Mouse (Mus musculus): Measurements from ENCODE around the gene Ralgps2.

The Ralgps2 gene

DNA sequence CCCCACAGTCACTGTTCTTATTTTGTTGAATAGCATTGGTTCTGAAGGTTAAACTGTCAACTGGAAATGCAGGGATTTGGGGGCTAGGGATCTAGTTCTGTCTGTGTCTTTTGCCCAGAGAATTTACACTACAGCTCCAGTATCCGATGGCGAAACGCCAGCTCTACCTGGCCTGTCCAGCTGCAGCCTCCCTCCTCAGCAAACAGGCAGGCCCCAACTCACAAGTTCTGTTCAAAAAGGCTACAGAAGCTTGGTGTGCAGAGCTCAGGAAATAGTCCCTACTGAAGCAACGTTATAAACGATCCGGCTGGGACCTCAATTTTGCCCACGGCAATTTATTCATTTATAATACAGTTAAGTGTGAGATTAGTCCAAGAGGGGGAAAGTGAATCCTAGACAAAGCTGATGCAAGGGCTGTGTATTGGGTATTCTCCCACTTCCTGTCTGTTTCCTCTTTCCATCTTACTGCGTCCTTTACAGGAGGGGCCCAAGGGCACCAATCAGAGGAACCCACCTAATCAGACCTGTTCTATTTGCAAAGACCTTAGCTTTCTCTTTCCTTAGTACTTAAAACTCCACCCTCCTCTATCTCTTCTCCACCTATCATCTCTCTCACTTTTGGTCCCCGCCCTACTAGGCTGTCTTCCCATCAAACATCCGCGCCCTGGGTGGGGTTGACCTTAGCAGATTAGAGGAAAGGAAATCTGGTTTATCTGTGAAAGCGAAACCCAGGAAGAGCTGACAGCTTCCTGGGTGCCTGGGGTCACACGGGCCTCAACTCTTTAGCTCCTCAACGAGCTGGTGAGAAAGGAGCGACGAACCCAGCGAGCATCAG lies 16.7 kb upstream of the Ralgps2 start:
- DNase-seq (ENCODE audit: extremely low read depth, low read depth), result peak; percentile 23

DNA sequence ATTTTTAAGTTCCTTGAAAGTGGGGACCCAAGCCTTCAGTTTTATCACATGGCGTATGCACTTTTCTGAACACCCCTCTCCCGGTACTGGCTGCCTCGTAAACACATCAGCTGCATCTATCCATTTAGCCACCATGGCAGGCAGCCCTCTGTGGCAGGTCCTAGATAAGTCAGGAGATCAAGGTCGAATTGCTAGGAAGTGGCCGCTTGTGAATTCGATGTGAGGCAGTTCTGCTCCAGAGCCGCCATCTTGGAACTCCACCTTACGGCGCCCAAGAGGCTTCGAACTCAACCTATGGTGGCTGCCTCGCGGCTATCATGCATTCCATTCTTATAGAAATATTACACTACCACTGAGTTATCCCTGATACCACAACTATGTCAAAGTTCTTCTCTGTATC lies 14.8 kb upstream of the Ralgps2 start:
- no peak for DNase-seq (ENCODE audit: extremely low read depth, low read depth)

DNA sequence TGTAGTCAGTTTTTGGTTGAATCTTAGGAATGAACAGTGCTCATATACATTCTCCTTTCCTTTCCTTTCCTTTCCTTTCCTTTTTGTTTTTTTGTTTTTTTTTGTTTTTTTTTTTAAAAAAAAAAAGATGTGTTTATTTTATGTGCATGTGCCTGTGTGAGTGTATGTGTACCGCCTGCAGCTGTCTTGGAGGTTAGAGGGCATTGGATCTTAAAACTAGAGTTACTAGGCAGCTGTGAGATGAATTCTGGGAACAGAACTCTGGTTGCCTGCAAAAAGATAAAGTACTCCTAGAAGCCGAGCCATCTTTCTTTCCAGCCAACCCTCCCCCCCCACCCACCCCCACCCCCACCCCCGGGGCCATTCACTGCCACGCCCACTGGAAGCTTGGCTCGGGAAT lies 10.9 kb upstream of the Ralgps2 start:
- DNase-seq (ENCODE audit: extremely low read depth, low read depth), result no peak

DNA sequence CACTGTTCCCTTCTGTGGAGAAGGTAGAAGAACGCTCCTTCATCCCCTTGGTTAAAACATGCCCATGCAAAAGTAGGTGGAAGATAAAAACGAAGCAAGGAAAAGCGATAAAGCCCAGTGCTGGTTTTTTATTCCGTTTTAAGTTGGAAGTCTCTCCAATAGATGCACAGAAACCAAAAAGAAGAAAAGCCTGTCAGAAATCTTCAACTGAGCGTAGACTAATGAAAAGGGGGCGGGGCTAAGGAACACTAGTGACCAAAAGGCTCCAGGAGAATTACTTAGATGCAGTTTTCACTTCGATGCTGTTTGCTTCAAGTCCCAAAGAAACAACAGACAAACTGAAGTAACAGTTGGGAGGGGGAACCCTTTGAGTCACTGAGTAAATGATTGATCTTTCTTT lies 1.2 kb upstream of the Ralgps2 start:
- DNase-seq (ENCODE audit: extremely low read depth, low read depth), result no peak

DNA sequence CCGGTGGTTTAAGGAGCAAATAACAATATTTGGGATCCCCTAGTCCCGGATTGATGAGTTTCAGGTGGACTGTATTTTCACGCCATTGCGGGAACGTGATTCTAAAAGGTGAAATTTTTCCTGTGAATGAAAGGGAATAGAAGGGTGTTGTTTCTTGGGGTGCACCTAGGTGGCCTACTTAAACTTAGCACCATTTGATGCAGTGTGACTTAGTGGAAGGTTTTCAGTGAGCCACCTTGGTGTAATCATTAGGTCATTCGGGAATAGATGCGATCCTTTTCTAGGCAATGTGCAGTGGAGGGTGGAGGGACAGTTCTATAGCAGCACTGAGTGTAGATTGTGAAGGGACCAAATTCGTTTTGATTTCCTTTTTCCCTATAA lies 706 bp upstream of the Ralgps2 start:
- no peak for DNase-seq (ENCODE audit: extremely low read depth, low read depth)

DNA sequence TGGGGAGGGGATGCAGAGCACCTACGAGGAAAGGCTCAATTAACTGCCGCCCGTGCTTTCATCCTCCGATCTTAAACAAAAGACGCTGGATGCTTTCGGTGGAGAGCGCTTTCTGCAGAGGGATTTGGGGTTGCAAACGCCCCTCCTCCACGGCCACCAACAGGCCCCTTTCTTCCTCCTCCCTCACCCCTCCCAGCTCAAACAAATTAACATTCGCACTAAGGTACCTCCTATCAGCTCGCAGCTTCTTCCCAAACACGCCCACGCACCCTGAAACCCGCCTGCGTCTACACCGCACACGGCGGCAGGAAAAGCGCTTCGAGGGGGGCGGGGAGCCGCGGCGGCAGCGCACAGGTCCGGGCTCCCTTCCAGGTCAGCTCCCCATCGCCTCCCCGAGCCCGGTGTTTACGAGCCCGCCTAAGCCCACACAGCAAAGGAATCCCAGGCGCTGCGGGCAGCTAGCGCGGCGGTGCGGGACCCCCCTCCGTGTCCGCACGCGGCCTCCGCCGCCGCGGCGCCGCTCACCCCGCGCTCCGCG lies 652 bp downstream of the Ralgps2 start:
- DNase-seq (ENCODE audit: extremely low read depth, low read depth), result peak; percentile 81

DNA sequence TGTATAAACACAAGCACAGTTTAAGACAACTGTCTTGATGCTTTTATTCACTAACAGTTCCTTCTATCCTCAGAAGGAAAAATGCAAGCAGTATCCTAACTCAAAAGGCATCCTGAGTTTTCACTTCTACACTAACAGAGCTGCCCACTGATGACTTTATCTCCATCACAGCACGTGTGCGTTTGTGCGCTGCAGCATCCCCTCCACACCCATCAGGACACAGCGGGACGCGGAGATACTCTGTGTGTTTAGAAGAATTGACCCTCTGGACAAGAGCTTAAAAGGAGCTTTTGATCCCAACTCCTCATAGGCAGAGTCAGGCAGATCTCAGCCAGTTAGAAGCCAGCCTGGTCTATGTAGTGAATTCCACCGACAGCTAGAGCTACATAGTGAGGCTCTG lies 2.0 kb downstream of the Ralgps2 start:
- no peak for DNase-seq (ENCODE audit: extremely low read depth, low read depth)

DNA sequence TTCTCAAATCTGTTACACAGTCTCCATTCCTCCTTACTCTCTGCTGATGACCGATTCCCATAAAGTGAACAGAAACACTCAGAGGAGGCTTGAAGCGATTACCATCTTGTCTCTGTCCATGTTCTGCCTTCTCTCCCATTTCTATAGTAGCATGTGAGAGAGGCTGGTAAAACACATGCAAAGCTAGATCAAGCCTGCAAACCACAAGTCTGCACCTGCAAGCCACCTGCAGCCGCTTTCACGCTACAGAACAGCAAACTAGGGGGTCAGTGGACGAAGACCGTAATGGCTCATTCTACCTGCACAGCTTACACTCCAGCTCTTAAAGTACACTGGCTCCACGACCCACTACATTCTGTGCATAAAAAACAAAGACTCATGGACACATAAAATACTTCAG lies 5.7 kb downstream of the Ralgps2 start:
- no peak for DNase-seq (ENCODE audit: extremely low read depth, low read depth)

DNA sequence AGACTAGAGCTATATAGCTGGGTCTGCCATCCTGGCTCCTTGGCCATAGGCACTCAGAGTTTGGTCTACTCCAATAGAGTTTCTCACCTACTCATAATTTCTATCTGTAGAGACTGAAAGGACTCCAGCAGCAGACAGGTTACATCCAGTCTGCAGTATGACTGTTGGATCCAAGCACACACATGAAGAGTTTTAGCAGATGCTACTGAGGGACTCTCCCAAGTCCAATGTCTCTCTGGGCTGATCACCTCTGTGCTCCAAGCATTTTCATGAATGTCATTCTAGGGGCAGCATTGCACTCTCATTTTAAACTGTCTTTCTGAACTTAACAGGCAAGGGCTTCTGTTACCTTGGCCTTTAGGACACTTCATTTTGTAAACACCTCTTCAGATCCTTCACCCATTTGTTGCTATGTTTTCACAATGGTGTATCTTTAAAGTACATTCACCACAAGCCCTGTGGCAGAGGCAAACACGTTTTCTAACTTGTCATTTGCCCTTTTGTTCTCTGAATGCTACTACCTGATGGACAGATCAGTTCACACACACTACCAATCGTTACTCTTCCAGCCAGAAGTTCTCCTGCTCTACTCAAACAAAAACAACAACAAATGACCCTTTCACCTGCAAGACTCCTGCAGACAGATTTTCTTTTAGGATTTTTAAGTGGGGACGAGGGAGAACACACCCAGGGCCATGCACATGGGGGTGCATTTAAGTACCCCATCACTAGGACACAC lies 7.2 kb downstream of the Ralgps2 start:
- DNase-seq (ENCODE audit: extremely low read depth, low read depth), result no peak

DNA sequence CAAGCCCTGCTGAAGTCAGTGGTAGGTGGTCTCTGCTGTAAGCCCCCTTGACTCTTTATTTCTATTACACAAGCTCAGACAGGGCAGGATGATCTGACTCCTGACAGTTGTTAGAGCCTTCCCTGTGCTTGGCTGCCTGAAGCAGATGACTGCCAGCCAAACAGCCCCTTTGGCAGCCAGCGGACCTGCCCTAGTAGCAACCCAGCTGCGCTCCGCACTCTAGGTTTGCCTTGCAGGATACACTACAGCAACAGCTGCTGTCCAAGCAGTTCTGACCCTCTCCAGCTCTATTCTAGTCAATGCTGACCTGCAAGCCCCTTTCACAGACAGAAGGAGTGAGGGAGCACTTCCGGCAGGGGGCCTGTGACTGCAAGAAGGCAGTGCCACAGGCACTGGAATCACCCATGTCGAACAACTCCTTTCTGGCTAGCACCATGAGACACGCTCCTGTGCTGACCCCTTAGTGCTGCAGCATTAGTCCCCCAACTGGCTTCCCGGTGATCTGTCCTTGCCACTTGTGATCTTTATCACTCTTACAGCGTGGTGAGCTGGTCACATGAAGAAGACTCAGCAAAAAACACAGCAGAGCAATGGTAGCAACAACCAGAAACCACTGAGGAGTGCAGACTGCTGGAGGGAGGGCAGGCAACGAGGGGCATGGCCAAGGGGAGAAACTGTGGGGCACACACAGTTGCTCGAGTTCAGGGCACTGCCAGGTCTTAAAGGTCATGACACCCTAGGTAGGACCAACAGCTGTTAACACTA lies 8.1 kb downstream of the Ralgps2 start:
- no peak for DNase-seq (ENCODE audit: extremely low read depth, low read depth)

DNA sequence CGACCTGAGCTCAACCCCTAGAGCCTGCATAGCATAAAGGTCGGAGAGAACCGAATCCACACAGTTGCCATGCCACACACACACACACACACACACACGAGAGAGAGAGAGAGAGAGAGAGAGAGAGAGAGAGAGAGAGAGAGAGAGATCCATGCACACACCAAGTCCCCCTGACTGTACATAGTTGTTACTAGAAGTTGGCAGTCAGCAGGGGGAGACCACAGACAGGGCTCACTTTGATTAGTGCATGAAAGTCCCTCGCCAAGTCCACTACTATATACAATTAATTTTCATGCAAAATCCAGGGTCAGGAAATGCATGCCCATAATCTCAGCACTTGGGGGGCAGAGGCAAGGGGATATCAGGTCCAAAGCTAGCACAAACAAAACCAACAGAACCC lies 9.2 kb downstream of the Ralgps2 start:
- no peak for DNase-seq (ENCODE audit: extremely low read depth, low read depth)

DNA sequence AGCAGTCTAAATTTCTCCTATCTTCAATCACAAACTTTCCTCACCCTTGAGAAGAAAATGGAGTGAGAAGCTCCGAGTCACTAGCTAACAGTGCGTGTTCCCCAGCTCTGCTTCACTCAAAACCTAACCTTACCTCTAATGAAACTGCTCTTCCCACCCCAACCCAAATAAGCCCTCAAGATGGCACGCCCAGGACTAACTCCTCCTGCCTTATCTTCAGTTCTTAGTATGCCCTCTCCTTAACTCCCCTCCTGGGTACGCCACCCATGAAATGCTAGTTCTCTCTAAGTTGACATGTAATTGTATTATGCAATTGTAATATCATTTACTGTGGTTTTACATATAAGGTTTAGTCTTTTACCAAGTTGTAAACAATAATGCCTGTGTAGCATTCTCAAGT lies 11.2 kb downstream of the Ralgps2 start:
- no peak for DNase-seq (ENCODE audit: extremely low read depth, low read depth)

DNA sequence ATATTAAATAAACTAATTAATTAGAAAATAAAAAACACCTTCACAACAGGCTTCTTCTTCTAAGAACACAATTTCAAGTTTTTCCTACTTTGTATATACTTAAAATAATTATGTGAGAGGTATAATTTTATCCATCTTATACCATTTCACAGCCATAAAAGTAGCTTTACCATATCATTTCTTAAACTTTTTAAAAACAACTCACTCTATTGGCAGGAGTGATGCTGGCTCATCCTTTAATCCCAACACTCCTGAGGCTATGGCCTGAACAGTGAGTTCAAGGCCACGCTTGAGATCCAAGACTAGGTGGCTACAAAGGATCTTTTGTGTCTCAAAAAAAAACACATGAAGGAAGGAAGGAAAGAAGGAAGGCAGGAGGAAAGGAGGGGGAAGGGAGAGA lies 15.9 kb downstream of the Ralgps2 start:
- no peak for DNase-seq (ENCODE audit: extremely low read depth, low read depth)

DNA sequence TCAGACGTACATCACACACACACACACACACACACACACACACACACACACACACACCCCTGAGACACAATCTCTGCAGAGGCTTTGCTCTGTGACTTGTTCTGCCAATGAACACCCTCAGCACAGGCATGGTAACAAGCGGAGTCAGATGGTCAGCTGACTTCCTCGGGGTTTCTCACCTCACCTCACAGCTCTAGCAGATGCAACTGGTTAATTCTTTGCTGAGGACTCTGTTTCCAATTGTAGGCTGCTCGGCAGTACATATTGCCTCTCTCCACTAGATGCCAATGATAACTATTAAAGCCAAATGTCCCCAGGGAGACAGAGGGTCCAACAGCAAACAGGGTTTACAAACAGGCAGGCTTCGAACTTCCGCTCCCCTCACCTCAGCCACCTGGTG lies 16.5 kb downstream of the Ralgps2 start:
- no peak for DNase-seq (ENCODE audit: extremely low read depth, low read depth)

DNA sequence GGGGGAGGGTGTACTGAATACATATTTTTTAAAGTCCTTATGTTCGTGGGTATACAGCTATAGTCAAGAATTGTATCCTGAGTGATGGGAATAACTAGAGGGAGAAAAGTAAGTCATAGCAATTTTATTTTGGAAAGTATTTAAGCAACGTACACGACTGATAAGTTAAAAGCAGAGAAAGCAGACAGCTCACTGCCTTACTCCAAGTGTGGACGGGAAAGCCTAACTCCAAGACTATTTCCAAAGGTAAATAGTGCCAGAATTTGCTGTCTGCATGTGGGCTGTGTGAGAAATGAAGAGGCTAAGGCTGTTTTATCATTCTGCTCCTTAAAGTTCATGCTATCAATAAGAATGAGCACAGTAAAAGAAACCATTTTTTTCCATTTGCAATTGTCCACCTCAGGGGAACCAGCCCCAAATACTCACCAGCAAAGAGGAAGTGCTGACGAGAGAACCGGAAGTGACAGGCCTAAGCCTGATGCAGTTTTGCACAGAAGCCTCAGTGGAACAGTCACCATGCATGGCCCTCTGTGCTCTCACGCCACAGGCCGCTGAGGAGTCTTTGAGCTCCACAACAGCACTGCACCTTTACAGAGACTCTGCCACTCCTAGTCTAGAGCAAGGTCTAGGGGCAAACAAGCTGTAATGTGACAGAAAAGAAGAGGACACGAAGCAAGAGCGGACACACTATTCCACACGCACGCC lies 18.0 kb downstream of the Ralgps2 start:
- DNase-seq (ENCODE audit: extremely low read depth, low read depth), result peak; percentile 34

DNA sequence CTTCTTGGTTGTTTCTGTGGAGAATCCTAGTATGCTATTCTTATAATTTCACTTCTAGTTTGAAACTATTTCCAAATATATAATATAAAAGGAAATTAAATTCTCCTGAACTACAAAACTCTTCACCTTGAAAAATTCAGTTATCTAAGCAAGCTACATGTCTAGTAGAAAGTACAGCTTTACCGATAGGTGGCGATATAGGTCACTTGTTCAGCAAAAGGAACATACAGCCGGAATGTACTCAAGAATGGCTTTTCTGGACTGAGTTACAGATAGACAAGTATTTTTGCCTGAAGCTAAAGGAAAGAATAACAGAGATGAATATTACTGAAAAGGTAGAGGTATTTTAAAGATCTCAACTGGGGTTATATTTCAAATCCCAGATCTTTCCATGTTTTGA lies 22.0 kb downstream of the Ralgps2 start:
- DNase-seq (ENCODE audit: extremely low read depth, low read depth), result peak; percentile 68

DNA sequence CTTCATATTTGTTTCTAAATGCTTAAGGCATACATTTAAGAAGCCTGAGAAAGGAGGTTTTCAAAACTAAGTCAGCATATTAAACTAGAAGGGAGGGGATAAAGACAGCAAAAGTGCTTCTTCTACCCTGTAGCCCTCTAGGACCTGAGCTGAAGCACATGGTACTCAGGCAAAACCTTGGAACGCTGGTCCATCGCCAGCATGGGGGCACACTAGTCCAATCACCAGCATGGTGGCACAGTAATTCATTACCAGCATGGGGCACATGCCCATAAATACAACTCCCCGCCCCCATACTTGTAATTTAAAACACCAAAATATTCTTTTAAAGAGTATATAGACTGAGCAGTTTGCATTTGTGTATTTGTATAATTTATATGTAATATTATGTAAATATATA lies 23.1 kb downstream of the Ralgps2 start:
- no peak for DNase-seq (ENCODE audit: extremely low read depth, low read depth)

DNA sequence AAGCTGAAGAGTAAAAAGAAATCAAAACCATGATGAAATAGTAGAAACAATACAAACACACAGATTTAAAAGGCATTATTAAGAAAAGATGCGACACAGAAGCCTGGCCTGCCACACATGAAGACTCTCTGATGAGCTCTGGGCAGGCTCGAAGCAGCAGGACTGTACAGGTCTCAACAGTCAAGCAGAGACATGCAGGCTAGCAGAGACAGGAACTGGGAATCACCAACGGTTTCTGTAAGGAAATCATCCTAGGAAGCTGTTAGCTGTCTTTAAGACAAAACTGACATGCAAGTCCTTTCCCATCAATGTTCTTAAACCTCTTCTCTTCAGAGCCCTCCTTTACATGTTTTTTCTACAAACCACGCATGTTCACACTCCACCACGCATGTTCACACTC lies 24.5 kb downstream of the Ralgps2 start:
- no peak for DNase-seq (ENCODE audit: extremely low read depth, low read depth)

DNA sequence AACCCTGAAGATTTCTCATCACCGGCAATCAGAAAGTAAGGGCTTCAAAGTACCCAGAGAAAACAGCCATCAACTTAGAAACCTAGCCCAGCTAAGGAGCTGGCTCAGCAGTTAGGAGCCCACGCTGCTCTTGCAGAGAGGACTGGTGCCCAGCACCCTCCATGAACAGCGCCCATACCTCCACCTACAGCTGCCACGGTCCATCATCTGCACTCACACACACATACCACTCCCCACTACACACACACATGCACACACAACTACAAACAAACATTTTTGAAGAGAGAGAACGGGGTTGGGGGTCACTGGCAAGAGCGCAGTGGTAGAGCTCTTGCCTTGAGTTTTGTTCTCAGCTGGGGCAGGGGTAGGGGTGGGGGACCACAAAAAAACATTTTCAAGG lies 26.2 kb downstream of the Ralgps2 start:
- no peak for DNase-seq (ENCODE audit: extremely low read depth, low read depth)

DNA sequence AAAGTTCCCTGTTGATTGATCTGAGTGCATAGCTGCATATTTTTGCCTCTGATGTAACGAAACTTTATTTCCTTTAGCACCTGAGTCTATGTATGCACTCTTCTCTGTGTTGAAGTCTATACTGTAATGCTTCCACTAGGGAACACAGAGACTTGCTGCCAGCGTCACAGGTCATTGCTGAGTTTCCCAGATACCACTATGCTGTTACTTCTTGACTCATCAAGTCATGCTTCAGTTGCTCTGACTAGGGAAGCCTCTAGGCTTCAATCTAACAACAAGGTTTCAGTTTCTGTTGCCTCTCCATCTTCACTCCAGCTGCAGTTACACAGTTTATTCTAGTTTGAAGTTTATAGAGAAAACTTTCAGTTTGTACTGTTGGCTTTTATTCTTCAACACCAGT lies 28.5 kb downstream of the Ralgps2 start:
- no peak for DNase-seq (ENCODE audit: extremely low read depth, low read depth)

DNA sequence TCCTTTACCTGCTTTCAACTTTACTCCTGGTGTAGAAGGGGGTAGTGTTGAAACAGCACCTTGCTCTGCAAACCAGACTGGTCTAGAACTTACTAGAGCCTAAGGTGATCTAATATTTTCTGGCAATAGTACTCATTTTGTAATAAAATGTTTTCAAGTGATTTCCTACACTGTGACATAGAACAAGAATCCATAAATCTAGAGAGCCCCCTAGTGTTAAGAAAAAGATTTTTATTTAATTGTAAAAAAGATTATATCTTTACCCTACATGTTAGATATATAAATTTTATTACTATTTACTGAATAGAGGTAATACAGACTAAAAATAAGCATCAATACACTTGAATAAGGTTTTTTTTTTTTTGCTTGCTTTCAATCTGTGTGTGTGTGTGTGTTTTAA lies 29.6 kb downstream of the Ralgps2 start:
- no peak for DNase-seq (ENCODE audit: extremely low read depth, low read depth)

Data from MEL-GATA-1-ER (cell line).